Mouse (Mus musculus) forebrain, embryonic 10.5 days (tissue): ENCODE measurements at regions not wholly inside any gene's neighbourhood (a gene's known extent, or its start where the extent isn't known, plus 50 kb on each side); places are given as distances from the start of the nearest gene placed in this dataset.

ENCODE experiments used
- DNase-seq: peaks from one replicate; pipeline ENCODE4 v3.0.0-alpha.2; 2017; ENCODE audit warnings: low spot score; ENCODE audit errors: extremely low spot score
- H3K27ac ChIP-seq: fragments of 300-500 bp; sonication (generic); 2 replicates; pipeline ENCODE4 v1.5.1; 2016; ENCODE audit warnings: mild to moderate bottlenecking
- H3K27me3 ChIP-seq: fragments of 300-500 bp; sonication (generic); 2 replicates; pipeline ENCODE4 v1.6.1; 2016; ENCODE audit warnings: mild to moderate bottlenecking; ENCODE audit not compliant: poor library complexity, severe bottlenecking
- H3K36me3 ChIP-seq: fragments of 300-500 bp; sonication (generic); replicated peaks from 2 replicates; pipeline ENCODE4 v1.6.1; 2016; ENCODE audit warnings: mild to moderate bottlenecking, moderate library complexity
- H3K4me1 ChIP-seq: fragments of 300-500 bp; sonication (generic); 2 replicates; pipeline ENCODE4 v1.6.1; 2016
- H3K4me3 ChIP-seq: fragments of 300-500 bp; sonication (generic); 2 replicates; pipeline ENCODE4 v1.5.1; 2016; ENCODE audit warnings: mild to moderate bottlenecking, moderate library complexity
- H3K9me3 ChIP-seq: fragments of 300-500 bp; sonication (generic); 2 replicates; pipeline ENCODE4 v1.6.1; 2016; ENCODE audit warnings: mild to moderate bottlenecking, moderate library complexity
- WGBS: fragments of 180-500 bp; shearing (Covaris S2); methylation state at CpG from one replicate; pipeline ENCODE4 v1.1.7; 2016; 5-methylcytosine and 5-hydroxymethylcytosine counted together

GRCm38 (mm10) chr12:92353386-92354257 lies 504.7 kb upstream of the Sel1l start:
- H3K9me3 ChIP-seq, result no peaks in the 10 kb centered on the region
- no peaks in the 10 kb centered on the region for H3K36me3 ChIP-seq
- no peaks in the 10 kb centered on the region; the same call in 1 of the 2 replicates for H3K4me1 ChIP-seq
- H3K27me3 ChIP-seq, result no peaks in the 10 kb centered on the region
- no peak overlapping the region for H3K27ac ChIP-seq
- 65% methylated on average over 4 of the region's 4 CpGs for WGBS
- no peak overlapping the region for H3K4me3 ChIP-seq
- no peak for DNase-seq

GRCm38 (mm10) chr12:92318241-92318640 lies 469.3 kb upstream of the Sel1l start:
- no peaks in the 10 kb centered on the region for H3K4me1 ChIP-seq
- no peak overlapping the region for H3K4me3 ChIP-seq
- no peaks in the 10 kb centered on the region for H3K36me3 ChIP-seq
- H3K27ac ChIP-seq, result no peak overlapping the region
- no peaks in the 10 kb centered on the region for H3K27me3 ChIP-seq
- H3K9me3 ChIP-seq, result no peaks in the 10 kb centered on the region
- WGBS, result 68% methylated on average over 1 of the region's 1 CpGs
- DNase-seq, result no peak

- Histone ChIP-seq H3K4me1 (no peaks in the 10 kb centered on the region), H3K27ac (no peak overlapping the region), H3K36me3 (no peaks in the 10 kb centered on the region), H3K27me3 (no peaks in the 10 kb centered on the region), H3K9me3 (no peaks in the 10 kb centered on the region), H3K4me3 (no peak overlapping the region)
- DNase-seq, result no peak
- WGBS, result 89% methylated on average over 3 of the region's 3 CpGs
Measured at GRCm38 (mm10) chr12:92317609-92318008, 468.7 kb upstream of the Sel1l start.

GRCm38 (mm10) chr12:92316285-92316684 lies 467.3 kb upstream of the Sel1l start:
- no peaks in the 10 kb centered on the region for H3K27me3 ChIP-seq
- H3K36me3 ChIP-seq, result no peaks in the 10 kb centered on the region

GRCm38 (mm10) chr12:92315820-92316219 lies 466.9 kb upstream of the Sel1l start:
- Histone ChIP-seq H3K36me3 (no peaks in the 10 kb centered on the region), H3K9me3 (no peaks in the 10 kb centered on the region), H3K4me1 (no peaks in the 10 kb centered on the region), H3K27me3 (no peaks in the 10 kb centered on the region), H3K4me3 (no peak overlapping the region), H3K27ac (no peak overlapping the region)
- WGBS, result 90% methylated on average over 2 of the region's 2 CpGs
- DNase-seq, result no peak

More at GRCm38 (mm10) chr12:92316285-92316684, 467.3 kb upstream of the Sel1l start:
- Histone ChIP-seq H3K9me3 (no peaks in the 10 kb centered on the region), H3K4me3 (no peak overlapping the region), H3K4me1 (no peaks in the 10 kb centered on the region), H3K27ac (no peak overlapping the region)
- no peak for DNase-seq

GRCm38 (mm10) chr12:92302951-92303591 lies 454.1 kb upstream of the Sel1l start:
- 29% methylated on average over 14 of the region's 14 CpGs for WGBS
- H3K27me3 ChIP-seq, result no peaks in the 10 kb centered on the region
- H3K4me3 ChIP-seq, result no peak overlapping the region
- no peak overlapping the region for H3K27ac ChIP-seq
- H3K36me3 ChIP-seq, result no peaks in the 10 kb centered on the region
- no peaks in the 10 kb centered on the region for H3K4me1 ChIP-seq
- peak; percentile 76 for DNase-seq
- H3K9me3 ChIP-seq, result no peaks in the 10 kb centered on the region

GRCm38 (mm10) chr12:92294887-92295286 lies 445.9 kb upstream of the Sel1l start:
- Histone ChIP-seq H3K4me1 (peaks cover 22% of the 10 kb centered on the region), H3K27ac (no peak overlapping the region), H3K4me3 (no peak overlapping the region), H3K27me3 (peaks cover 16% of the 10 kb centered on the region; the same call in 1 of the 2 replicates), H3K9me3 (no peaks in the 10 kb centered on the region), H3K36me3 (no peaks in the 10 kb centered on the region)
- no peak for DNase-seq
- WGBS, result 85% methylated on average over 4 of the region's 4 CpGs

- Histone ChIP-seq H3K27me3 (peaks cover 16% of the 10 kb centered on the region; the same call in 1 of the 2 replicates), H3K4me1 (peaks cover 22% of the 10 kb centered on the region), H3K27ac (peak overlapping the region; percentile 76), H3K9me3 (no peaks in the 10 kb centered on the region), H3K36me3 (no peaks in the 10 kb centered on the region), H3K4me3 (peak overlapping the region; percentile 28; the same call in 1 of the 2 replicates)
- DNase-seq, result no peak
Measured at GRCm38 (mm10) chr12:92293341-92293720, 444.4 kb upstream of the Sel1l start.

- Histone ChIP-seq H3K27ac (peak overlapping the region; percentile 76), H3K36me3 (no peaks in the 10 kb centered on the region), H3K9me3 (no peaks in the 10 kb centered on the region), H3K4me3 (peak overlapping the region; percentile 28; the same call in 1 of the 2 replicates), H3K27me3 (peaks cover 16% of the 10 kb centered on the region; the same call in 1 of the 2 replicates), H3K4me1 (peaks cover 22% of the 10 kb centered on the region)
- 19% methylated on average over 11 of the region's 11 CpGs for WGBS
- DNase-seq, result peak; percentile 44
Measured at GRCm38 (mm10) chr12:92292460-92293340, 443.7 kb upstream of the Sel1l start.

- Histone ChIP-seq H3K27me3 (peaks cover 16% of the 10 kb centered on the region; the same call in 1 of the 2 replicates), H3K9me3 (no peaks in the 10 kb centered on the region), H3K27ac (no peak overlapping the region), H3K4me1 (peaks cover 22% of the 10 kb centered on the region), H3K36me3 (no peaks in the 10 kb centered on the region), H3K4me3 (no peak overlapping the region)
- WGBS, result 93% methylated on average over 1 of the region's 1 CpGs
- no peak for DNase-seq
Measured at GRCm38 (mm10) chr12:92291490-92291889, 442.5 kb upstream of the Sel1l start.

- Histone ChIP-seq H3K36me3 (no peaks in the 10 kb centered on the region), H3K4me3 (no peak overlapping the region), H3K4me1 (no peaks in the 10 kb centered on the region), H3K27ac (no peak overlapping the region), H3K9me3 (no peaks in the 10 kb centered on the region), H3K27me3 (no peaks in the 10 kb centered on the region)
- no peak for DNase-seq
- 95% methylated on average over 5 of the region's 5 CpGs for WGBS
Measured at GRCm38 (mm10) chr12:92285511-92285910, 436.6 kb upstream of the Sel1l start.

GRCm38 (mm10) chr12:92280470-92280869 lies 431.5 kb upstream of the Sel1l start:
- no peaks in the 10 kb centered on the region for H3K4me1 ChIP-seq
- DNase-seq, result no peak
- H3K4me3 ChIP-seq, result no peak overlapping the region
- H3K9me3 ChIP-seq, result no peaks in the 10 kb centered on the region
- no peak overlapping the region for H3K27ac ChIP-seq
- H3K36me3 ChIP-seq, result no peaks in the 10 kb centered on the region
- WGBS, result 83% methylated on average over 1 of the region's 1 CpGs
- H3K27me3 ChIP-seq, result no peaks in the 10 kb centered on the region
